Mouse (Mus musculus): Measurements from ENCODE around the gene Cfap20. TPM values are rescaled to one million over a fixed set of nuclear protein-coding genes. Genes with fewer than 3 reads are reported as not detected.
A peak's percentile ranks its signal among the peaks of the same experiment; 100 is the strongest.

The Cfap20 gene
- total and polyA plus RNA-seq, 3 experiments, result 56.2 to 281 (median 77.7) TPM

DNA sequence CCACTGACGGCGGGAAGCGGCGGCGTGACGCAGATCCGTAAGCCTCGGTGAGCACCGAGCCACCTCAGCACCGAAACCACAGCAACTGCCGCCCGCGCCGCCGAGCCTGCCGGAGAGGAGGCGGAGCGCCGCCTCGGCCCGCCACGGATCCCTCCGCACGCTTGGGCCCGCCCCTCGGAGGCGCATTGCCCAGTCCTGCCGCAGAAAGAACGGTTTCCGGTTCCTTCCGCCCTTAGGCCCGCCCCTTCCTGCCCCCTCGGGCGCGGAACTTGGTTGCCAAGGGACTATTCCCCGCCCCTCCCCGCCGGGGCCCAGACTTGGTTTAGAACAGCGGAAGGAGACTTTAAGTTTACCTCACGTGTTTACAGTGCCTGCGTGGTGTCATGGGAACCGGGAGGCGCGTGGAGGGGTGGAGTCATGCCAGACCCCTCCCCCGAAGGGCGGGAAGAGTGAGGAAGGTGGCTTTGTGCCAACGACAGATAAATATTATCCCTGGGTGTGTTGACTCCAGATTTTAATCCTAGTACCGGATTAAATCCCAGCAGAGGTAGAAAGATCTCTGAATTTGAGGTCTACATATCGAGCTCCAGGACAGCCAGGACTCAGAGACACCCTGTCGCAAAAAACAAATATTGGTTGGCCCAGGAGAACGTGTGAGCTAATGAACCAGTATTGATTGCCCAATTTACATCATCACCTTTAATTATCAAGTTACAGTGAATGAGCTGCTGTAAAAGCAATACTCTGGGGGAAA lies at the start of gene Cfap20 (continued):
- TF ChIP-seq ZC3H11A (IDR thresholded peaks at IDR 0.05; ENCODE audit: low read depth, low read length) (no peak), POLR2A (IDR thresholded peaks at IDR 0.05; ENCODE audit: control insufficient read depth in 1 of 2, insufficient read depth in 1 of 2, low read depth in 1 of 2, low read length in 2 of 2, poor library complexity in 1 of 2) (peak; percentile 73 to 76; a peak in 3 of 4 replicates), MXI1 (IDR thresholded peaks at IDR 0.05; ENCODE audit: low read depth, low read length) (peak; percentile 99), MYB (IDR thresholded peaks at IDR 0.05; ENCODE audit: low read depth, low read length) (0 out of 2 replicates have a peak, but pooled peaks have one; percentile 9), GABPA (IDR thresholded peaks at IDR 0.05; ENCODE audit: low read depth, low read length) (no peak)

DNA sequence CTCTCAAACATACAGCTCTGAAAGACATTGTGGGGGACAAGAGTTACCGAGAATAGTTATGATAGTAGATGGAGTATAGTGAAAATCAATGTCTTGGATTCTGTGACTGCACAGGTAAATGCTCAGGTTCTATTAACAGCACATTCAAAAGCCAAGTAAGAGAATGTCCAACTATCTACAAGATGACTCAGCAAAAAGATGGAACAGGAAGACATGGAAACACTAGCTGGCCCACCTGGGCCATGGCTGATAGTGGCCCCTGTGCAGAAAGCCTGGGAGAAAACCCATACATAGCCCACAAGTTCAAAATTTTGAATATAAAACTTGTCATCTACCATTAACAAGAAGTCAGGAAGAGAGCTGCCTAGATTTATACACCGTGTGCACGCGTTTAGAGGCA lies 35.3 kb upstream of the Cfap20 start:
- Histone ChIP-seq H3K79me2 (ENCODE audit: control insufficient read depth, insufficient read depth, low read length, poor library complexity) (no peaks in the 10 kb centered on the region), H3K9ac (ENCODE audit: control insufficient read depth, low read depth, low read length, poor library complexity, severe bottlenecking) (no peak overlapping the region), H3K27ac (ENCODE audit: control insufficient read depth, low read depth, low read length) (no peak overlapping the region), H3K4me3 (ENCODE audit: control insufficient read depth in 1 of 2, insufficient read depth in 1 of 2, low read depth in 2 of 2, low read length in 2 of 2) (no peak overlapping the region), H3K4me1 (ENCODE audit: control insufficient read depth in 1 of 2, insufficient read depth in 2 of 2, low read length in 2 of 2) (peaks cover 15 to 23% of the 10 kb centered on the region in 2 experiments), H3K27me3 (ENCODE audit: control insufficient read depth in 1 of 2, insufficient read depth in 2 of 2, low read length in 2 of 2) (no peaks in the 10 kb centered on the region), H3K9me3 (replicated peaks; ENCODE audit: insufficient read depth, low read length) (no peaks in the 10 kb centered on the region), H3K36me3 (ENCODE audit: control insufficient read depth in 1 of 2, insufficient read depth in 2 of 2, low read length in 2 of 2) (peaks cover 31 to 49% of the 10 kb centered on the region in 2 experiments)
- peak; percentile 73; the same call in 1 of the 2 replicates for TF ChIP-seq MAFK (IDR thresholded peaks at IDR 0.05; ENCODE audit: borderline replicate concordance, low read depth, low read length)
- TF ChIP-seq ELF1 (IDR thresholded peaks at IDR 0.05; ENCODE audit: low read depth, low read length), result no peak
- peak; percentile 52; the same call in 1 of the 2 replicates for TF ChIP-seq GABPA (IDR thresholded peaks at IDR 0.05; ENCODE audit: low read depth, low read length)
- DNase-seq (ENCODE audit: low read depth, low spot score), result no peak

DNA sequence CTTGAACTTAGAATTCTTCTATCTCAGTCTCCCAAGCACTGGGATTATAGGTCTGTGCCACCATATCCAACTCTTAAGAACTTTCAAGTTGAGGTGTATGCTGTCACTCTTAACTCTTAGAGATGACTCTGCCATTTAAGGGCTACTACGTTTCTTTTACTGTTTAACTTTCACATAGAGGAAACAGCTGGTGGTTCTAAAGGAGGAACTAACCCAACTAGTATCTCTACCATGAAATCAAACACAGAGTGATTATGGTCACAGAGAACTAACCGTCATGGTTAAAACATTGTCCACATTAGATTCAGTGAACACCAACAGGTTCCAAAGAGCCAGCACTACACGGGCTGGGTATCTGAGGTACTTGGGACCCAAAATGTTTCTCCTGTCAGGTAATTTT lies 34.3 kb upstream of the Cfap20 start:
- no peak overlapping the region for H3K4me3 ChIP-seq (ENCODE audit: control insufficient read depth in 1 of 2, insufficient read depth in 1 of 2, low read depth in 2 of 2, low read length in 2 of 2)
- peak overlapping the region; percentile 50; the same call in 1 of the 2 replicates for H3K27ac ChIP-seq (ENCODE audit: control insufficient read depth, low read depth, low read length)
- no peaks in the 10 kb centered on the region for H3K9me3 ChIP-seq (replicated peaks; ENCODE audit: insufficient read depth, low read length)
- peak; percentile 86 for TF ChIP-seq SIN3A (IDR thresholded peaks at IDR 0.05; ENCODE audit: low read length)
- TF ChIP-seq USF2 (IDR thresholded peaks at IDR 0.05; ENCODE audit: borderline replicate concordance in 1 of 2, insufficient read depth in 1 of 2, low read depth in 1 of 2, low read length in 2 of 2), result no peak
- TF ChIP-seq RCOR1 (IDR thresholded peaks at IDR 0.05; ENCODE audit: low read depth, low read length), result peak; percentile 49; the same call in 1 of the 2 replicates
- peak; percentile 98 for TF ChIP-seq ETS1 (IDR thresholded peaks at IDR 0.05; ENCODE audit: low read depth, low read length)
- peak; percentile 67 for TF ChIP-seq GATA1 (IDR thresholded peaks at IDR 0.05; ENCODE audit: low read depth, low read length)
- no peak for TF ChIP-seq ELF1 (IDR thresholded peaks at IDR 0.05; ENCODE audit: low read depth, low read length)
- TF ChIP-seq EP300 (IDR thresholded peaks at IDR 0.05; ENCODE audit: low read depth in 1 of 2, low read length in 2 of 2), result peak; percentile 77 to 81
- TF ChIP-seq ZMIZ1 (IDR thresholded peaks at IDR 0.05; ENCODE audit: low read depth, low read length), result no peak
- peaks cover 31 to 49% of the 10 kb centered on the region in 2 experiments for H3K36me3 ChIP-seq (ENCODE audit: control insufficient read depth in 1 of 2, insufficient read depth in 2 of 2, low read length in 2 of 2)
- H3K4me1 ChIP-seq (ENCODE audit: control insufficient read depth in 1 of 2, insufficient read depth in 2 of 2, low read length in 2 of 2), result peaks cover 15 to 23% of the 10 kb centered on the region in 2 experiments
- DNase-seq (ENCODE audit: low read depth, low spot score), result peak; percentile 64
- no peak overlapping the region for H3K9ac ChIP-seq (ENCODE audit: control insufficient read depth, low read depth, low read length, poor library complexity, severe bottlenecking)
- no peaks in the 10 kb centered on the region for H3K27me3 ChIP-seq (ENCODE audit: control insufficient read depth in 1 of 2, insufficient read depth in 2 of 2, low read length in 2 of 2)
- H3K79me2 ChIP-seq (ENCODE audit: control insufficient read depth, insufficient read depth, low read length, poor library complexity), result no peaks in the 10 kb centered on the region
